Mouse (Mus musculus) adrenal gland, postnatal 25 days (tissue): ENCODE measurements around the gene Proca1. TPM values are rescaled to one million over a fixed set of nuclear protein-coding genes. Genes with fewer than 3 reads are reported as not detected.

ENCODE experiments used
- DNase-seq: peaks from one replicate; pipeline ENCODE4 v3.0.0; 2021; ENCODE audit warnings: mixed read lengths
- microRNA-seq, 2 experiments: library from miRNA; unstranded; fragments of <30 nt; microRNA quantifications; one replicate each; pipeline ENCODE4 v1.2.0; 2021
- total RNA-seq: library from RNA; stranded (reverse); gene quantifications from 2 replicates; pipeline ENCODE4 v1.2.3, GENCODE M21; 2021

Gene Proca1
- total RNA-seq, 1 experiment from 2014 or later, result 16.8 TPM

- no peak for DNase-seq
Observed at GRCm38 (mm10) chr11:78231518-78231917, 38.3 kb downstream of the Proca1 start.

- DNase-seq, result no peak
Observed at GRCm38 (mm10) chr11:78240193-78240857, 47.1 kb downstream of the Proca1 start.

GRCm38 (mm10) chr11:78245261-78245626, 52.1 kb downstream of the Proca1 start:
- no peak for DNase-seq

GRCm38 (mm10) chr11:78245627-78246317, 52.6 kb downstream of the Proca1 start, which contains the start of the genes Sdf2 and Supt6:
Gene Sdf2, plus strand, starts transcription at chr11:78245746.
Gene Supt6, minus strand, starts transcription at chr11:78245987.
- DNase-seq, result peak; percentile 87

- DNase-seq, result no peak
Observed at GRCm38 (mm10) chr11:78246318-78247011, 53.3 kb downstream of the Proca1 start.

- DNase-seq, result no peak
Observed at GRCm38 (mm10) chr11:78247012-78247348, 53.8 kb downstream of the Proca1 start.

GRCm38 (mm10) chr11:78247727-78248140, 54.5 kb downstream of the Proca1 start:
- no peak for DNase-seq

Small RNA genes within 50 kb of the gene (microRNA-seq; reads per million reads assigned to microRNA genes)
- gene Mir7653, result 0.34 to 0.36 reads per million in 2 experiments

Other genes starting within 250 kb of the Proca1 start
- 76.6 and 79.8 TPM in 2 replicates for gene Phf12, start 210.6 kb upstream of the Proca1 start, total RNA-seq
- 18.6 and 19.1 TPM in 2 replicates for gene Dhrs13, start 161.1 kb upstream of the Proca1 start, total RNA-seq
- 87.9 and 106 TPM in 2 replicates for gene Flot2, start 155.5 kb upstream of the Proca1 start, total RNA-seq
- gene Eral1, start 113.0 kb upstream of the Proca1 start, total RNA-seq, result 33.6 and 36.0 TPM in 2 replicates
- gene Fam222b, start 98.7 kb upstream of the Proca1 start, total RNA-seq, result 23.3 and 23.9 TPM in 2 replicates
- 35.6 and 42.3 TPM in 2 replicates for gene Traf4, start 27.8 kb upstream of the Proca1 start, total RNA-seq
- 15.7 and 17.6 TPM in 2 replicates for gene Nek8, start 16.7 kb upstream of the Proca1 start, total RNA-seq
- 73.0 and 107 TPM in 2 replicates for gene Tlcd1, start 16.7 kb upstream of the Proca1 start, total RNA-seq
- 1,910 and 2,113 TPM in 2 replicates for gene Rpl23a, start 9.8 kb upstream of the Proca1 start, total RNA-seq
- 90.8 and 97.4 TPM in 2 replicates for gene Rab34, start 5.0 kb upstream of the Proca1 start, total RNA-seq
- gene Sdf2, start 52.4 kb downstream of the Proca1 start, total RNA-seq, result 96.9 and 111 TPM in 2 replicates
- gene Supt6, start 52.6 kb downstream of the Proca1 start, total RNA-seq, result 65.2 and 74.6 TPM in 2 replicates
- gene 2610507B11Rik, start 68.4 kb downstream of the Proca1 start, total RNA-seq, result 163 and 168 TPM in 2 replicates
- 1.3 and 1.7 TPM in 2 replicates for gene BC030499, start 97.4 kb downstream of the Proca1 start, total RNA-seq
- gene Spag5, start 108.1 kb downstream of the Proca1 start, total RNA-seq, result 9.5 and 10.7 TPM in 2 replicates
- gene Aldoc, start 129.6 kb downstream of the Proca1 start, total RNA-seq, result 20.9 and 23.2 TPM in 2 replicates
- gene Pigs, start 135.0 kb downstream of the Proca1 start, total RNA-seq, result 57.0 and 63.2 TPM in 2 replicates
- gene Unc119, start 150.1 kb downstream of the Proca1 start, total RNA-seq, result 27.3 and 45.5 TPM in 2 replicates
- 0.36 and 0.86 TPM in 2 replicates for gene Foxn1, start 193.2 kb downstream of the Proca1 start, total RNA-seq
- not detected in 2 replicates for gene Slc13a2, start 228.8 kb downstream of the Proca1 start, total RNA-seq